Mouse (Mus musculus): ENCODE measurements around the gene Igsf10. TPM values are rescaled to one million over a fixed set of nuclear protein-coding genes. Genes with fewer than 3 reads are reported as not detected.

The Igsf10 gene
- polyA plus RNA-seq, 1 experiment from 2014 or later, result 2.9 TPM

- no peaks in the 10 kb centered on the region for H3K36me3 ChIP-seq (ENCODE audit: control insufficient read depth, insufficient read depth, low read length)
- H3K4me1 ChIP-seq (ENCODE audit: control insufficient read depth, insufficient read depth, low read length), result peaks cover 10% of the 10 kb centered on the region
- H3K9me3 ChIP-seq (replicated peaks; ENCODE audit: control insufficient read depth, low read length, poor library complexity, severe bottlenecking), result no peaks in the 10 kb centered on the region
- H3K9ac ChIP-seq (ENCODE audit: low read depth, low read length), result peak overlapping the region; percentile 82; the same call in 1 of the 2 replicates
- H3K4me3 ChIP-seq (ENCODE audit: low read depth, low read length), result peak overlapping the region; percentile 77
- H3K27ac ChIP-seq (ENCODE audit: low read length), result no peak overlapping the region
- 71% methylated on average over 4 of the region's 4 CpGs for WGBS
- H3K4me2 ChIP-seq (ENCODE audit: low read length), result peak overlapping the region; percentile 74
- H3K27me3 ChIP-seq (ENCODE audit: control insufficient read depth, insufficient read depth, low read depth, low read length), result no peaks in the 10 kb centered on the region
- no peak for ATAC-seq
These were observed 1.2 kb downstream of the Igsf10 start for GRCm38 (mm10) chr3:59343026-59343425.

DNA sequence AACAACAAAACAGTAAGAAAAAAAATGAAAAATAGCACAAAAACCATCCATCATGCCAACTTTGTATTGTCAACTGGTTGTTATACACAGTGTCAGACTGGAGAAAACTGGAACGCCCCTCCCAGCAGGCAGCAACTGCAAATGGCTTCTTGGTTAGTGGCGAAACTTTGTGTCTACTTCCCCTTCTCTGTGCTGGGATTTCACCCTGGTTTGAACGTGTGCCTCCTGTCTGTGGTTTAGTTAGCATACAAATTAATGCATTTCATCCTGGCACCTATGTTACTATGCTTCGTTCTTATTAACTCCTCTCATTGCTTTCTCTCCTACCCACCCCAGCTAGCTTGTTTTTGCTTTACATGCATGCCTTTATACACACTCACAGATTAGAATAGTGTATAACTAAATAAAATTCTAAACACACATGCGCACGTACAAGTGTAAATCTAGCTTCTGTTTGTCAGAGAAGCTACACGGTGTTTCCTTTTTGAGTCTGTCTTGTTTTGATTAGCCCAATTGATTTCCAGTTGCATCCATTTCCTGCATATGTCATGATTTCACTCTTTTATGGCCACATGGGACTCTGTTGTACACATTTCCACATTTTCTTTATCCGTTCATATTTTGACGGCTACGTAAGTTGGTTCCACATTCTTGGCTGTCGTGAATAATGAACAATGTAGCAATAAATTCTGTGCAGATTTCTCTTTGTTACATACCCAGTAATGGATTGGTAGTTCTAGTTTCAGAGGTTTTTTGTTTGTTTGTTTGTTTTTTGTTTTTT, 2.4 kb downstream of the Igsf10 start:
- no peak overlapping the region for H3K4me2 ChIP-seq (ENCODE audit: low read length)
- ATAC-seq, result no peak
- no peaks in the 10 kb centered on the region for H3K27me3 ChIP-seq (ENCODE audit: control insufficient read depth, insufficient read depth, low read depth, low read length)
- no peak overlapping the region for H3K9ac ChIP-seq (ENCODE audit: low read depth, low read length)
- no peaks in the 10 kb centered on the region for H3K9me3 ChIP-seq (replicated peaks; ENCODE audit: control insufficient read depth, low read length, poor library complexity, severe bottlenecking)
- H3K36me3 ChIP-seq (ENCODE audit: control insufficient read depth, insufficient read depth, low read length), result no peaks in the 10 kb centered on the region
- WGBS, result 78% methylated on average over 11 of the region's 11 CpGs
- H3K4me3 ChIP-seq (ENCODE audit: low read depth, low read length), result no peak overlapping the region
- peaks cover 10% of the 10 kb centered on the region for H3K4me1 ChIP-seq (ENCODE audit: control insufficient read depth, insufficient read depth, low read length)
- H3K27ac ChIP-seq (ENCODE audit: low read length), result no peak overlapping the region

GRCm38 (mm10) chr3:59328526-59328925, 15.7 kb downstream of the Igsf10 start:
- 92% methylated on average over 2 of the region's 2 CpGs for WGBS
- no peaks in the 10 kb centered on the region for H3K9me3 ChIP-seq (replicated peaks; ENCODE audit: control insufficient read depth, low read length, poor library complexity, severe bottlenecking)
- peaks cover 6% of the 10 kb centered on the region for H3K36me3 ChIP-seq (ENCODE audit: control insufficient read depth, insufficient read depth, low read length)
- H3K4me2 ChIP-seq (ENCODE audit: low read length), result no peak overlapping the region
- H3K27ac ChIP-seq (ENCODE audit: low read length), result no peak overlapping the region
- no peak overlapping the region for H3K9ac ChIP-seq (ENCODE audit: low read depth, low read length)
- H3K4me3 ChIP-seq (ENCODE audit: low read depth, low read length), result no peak overlapping the region
- H3K27me3 ChIP-seq (ENCODE audit: control insufficient read depth, insufficient read depth, low read depth, low read length), result no peaks in the 10 kb centered on the region
- no peak for ATAC-seq
- H3K4me1 ChIP-seq (ENCODE audit: control insufficient read depth, insufficient read depth, low read length), result no peaks in the 10 kb centered on the region

- no peak overlapping the region for H3K4me3 ChIP-seq (ENCODE audit: low read depth, low read length)
- WGBS, result 48% methylated on average over 7 of the region's 7 CpGs
- no peaks in the 10 kb centered on the region for H3K4me1 ChIP-seq (ENCODE audit: control insufficient read depth, insufficient read depth, low read length)
- peaks cover 4% of the 10 kb centered on the region; the same call in 1 of the 2 replicates for H3K36me3 ChIP-seq (ENCODE audit: control insufficient read depth, insufficient read depth, low read length)
- no peak overlapping the region for H3K9ac ChIP-seq (ENCODE audit: low read depth, low read length)
- no peaks in the 10 kb centered on the region for H3K27me3 ChIP-seq (ENCODE audit: control insufficient read depth, insufficient read depth, low read depth, low read length)
- no peak overlapping the region for H3K27ac ChIP-seq (ENCODE audit: low read length)
- H3K9me3 ChIP-seq (replicated peaks; ENCODE audit: control insufficient read depth, low read length, poor library complexity, severe bottlenecking), result no peaks in the 10 kb centered on the region
- H3K4me2 ChIP-seq (ENCODE audit: low read length), result no peak overlapping the region
- peak; percentile 80 for ATAC-seq
These were observed 22.8 kb downstream of the Igsf10 start for GRCm38 (mm10) chr3:59321278-59321876.

DNA sequence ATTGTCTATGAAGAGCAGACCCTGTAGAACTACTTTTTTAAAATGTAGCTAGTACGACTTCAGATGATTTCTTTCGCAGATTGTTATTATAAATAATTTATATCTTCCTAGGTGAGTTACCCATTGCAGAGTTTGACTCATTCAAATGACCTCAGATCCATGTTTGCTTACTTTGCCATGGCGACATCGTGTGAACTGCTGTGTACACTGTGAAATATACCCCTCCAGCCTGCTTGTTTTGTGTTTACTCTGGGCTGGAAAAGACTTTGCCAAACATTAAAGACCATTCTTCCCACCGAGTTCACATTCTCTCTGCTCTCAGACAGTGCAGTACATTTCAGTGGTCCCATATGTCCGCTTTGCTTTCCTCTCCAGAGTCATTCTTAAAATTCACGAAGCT, 28.1 kb downstream of the Igsf10 start:
- WGBS, result 78% methylated on average over 7 of the region's 7 CpGs
- no peaks in the 10 kb centered on the region for H3K4me1 ChIP-seq (ENCODE audit: control insufficient read depth, insufficient read depth, low read length)
- no peak overlapping the region for H3K27ac ChIP-seq (ENCODE audit: low read length)
- no peak overlapping the region for H3K4me3 ChIP-seq (ENCODE audit: low read depth, low read length)
- ATAC-seq, result no peak
- H3K27me3 ChIP-seq (ENCODE audit: control insufficient read depth, insufficient read depth, low read depth, low read length), result no peaks in the 10 kb centered on the region
- H3K9ac ChIP-seq (ENCODE audit: low read depth, low read length), result no peak overlapping the region
- H3K9me3 ChIP-seq (replicated peaks; ENCODE audit: control insufficient read depth, low read length, poor library complexity, severe bottlenecking), result no peaks in the 10 kb centered on the region
- peaks cover 4% of the 10 kb centered on the region; the same call in 1 of the 2 replicates for H3K36me3 ChIP-seq (ENCODE audit: control insufficient read depth, insufficient read depth, low read length)
- no peak overlapping the region for H3K4me2 ChIP-seq (ENCODE audit: low read length)

GRCm38 (mm10) chr3:59312610-59313009, 31.6 kb downstream of the Igsf10 start:
- Histone ChIP-seq H3K4me3 (ENCODE audit: low read depth, low read length) (no peak overlapping the region), H3K4me1 (ENCODE audit: control insufficient read depth, insufficient read depth, low read length) (no peaks in the 10 kb centered on the region), H3K27ac (ENCODE audit: low read length) (no peak overlapping the region), H3K9me3 (replicated peaks; ENCODE audit: control insufficient read depth, low read length, poor library complexity, severe bottlenecking) (no peaks in the 10 kb centered on the region), H3K36me3 (ENCODE audit: control insufficient read depth, insufficient read depth, low read length) (no peaks in the 10 kb centered on the region), H3K27me3 (ENCODE audit: control insufficient read depth, insufficient read depth, low read depth, low read length) (no peaks in the 10 kb centered on the region), H3K9ac (ENCODE audit: low read depth, low read length) (no peak overlapping the region), H3K4me2 (ENCODE audit: low read length) (no peak overlapping the region)
- 93% methylated on average over 10 of the region's 10 CpGs for WGBS
- ATAC-seq, result no peak

- H3K9ac ChIP-seq (ENCODE audit: low read depth, low read length), result no peak overlapping the region
- 96% methylated on average over 2 of the region's 2 CpGs for WGBS
- H3K4me3 ChIP-seq (ENCODE audit: low read depth, low read length), result no peak overlapping the region
- no peaks in the 10 kb centered on the region for H3K27me3 ChIP-seq (ENCODE audit: control insufficient read depth, insufficient read depth, low read depth, low read length)
- no peaks in the 10 kb centered on the region for H3K36me3 ChIP-seq (ENCODE audit: control insufficient read depth, insufficient read depth, low read length)
- H3K9me3 ChIP-seq (replicated peaks; ENCODE audit: control insufficient read depth, low read length, poor library complexity, severe bottlenecking), result no peaks in the 10 kb centered on the region
- H3K27ac ChIP-seq (ENCODE audit: low read length), result no peak overlapping the region
- H3K4me1 ChIP-seq (ENCODE audit: control insufficient read depth, insufficient read depth, low read length), result no peaks in the 10 kb centered on the region
- H3K4me2 ChIP-seq (ENCODE audit: low read length), result no peak overlapping the region
- ATAC-seq, result no peak
These were observed 38.7 kb downstream of the Igsf10 start for GRCm38 (mm10) chr3:59305518-59305917.

GRCm38 (mm10) chr3:59304944-59305343, 39.2 kb downstream of the Igsf10 start:
- H3K4me2 ChIP-seq (ENCODE audit: low read length), result no peak overlapping the region
- no peak overlapping the region for H3K27ac ChIP-seq (ENCODE audit: low read length)
- H3K4me3 ChIP-seq (ENCODE audit: low read depth, low read length), result no peak overlapping the region
- WGBS, result over 99% methylated on average over 5 of the region's 5 CpGs
- ATAC-seq, result no peak
- H3K9ac ChIP-seq (ENCODE audit: low read depth, low read length), result no peak overlapping the region
- no peaks in the 10 kb centered on the region for H3K9me3 ChIP-seq (replicated peaks; ENCODE audit: control insufficient read depth, low read length, poor library complexity, severe bottlenecking)
- no peaks in the 10 kb centered on the region for H3K27me3 ChIP-seq (ENCODE audit: control insufficient read depth, insufficient read depth, low read depth, low read length)
- H3K4me1 ChIP-seq (ENCODE audit: control insufficient read depth, insufficient read depth, low read length), result no peaks in the 10 kb centered on the region
- H3K36me3 ChIP-seq (ENCODE audit: control insufficient read depth, insufficient read depth, low read length), result no peaks in the 10 kb centered on the region

DNA sequence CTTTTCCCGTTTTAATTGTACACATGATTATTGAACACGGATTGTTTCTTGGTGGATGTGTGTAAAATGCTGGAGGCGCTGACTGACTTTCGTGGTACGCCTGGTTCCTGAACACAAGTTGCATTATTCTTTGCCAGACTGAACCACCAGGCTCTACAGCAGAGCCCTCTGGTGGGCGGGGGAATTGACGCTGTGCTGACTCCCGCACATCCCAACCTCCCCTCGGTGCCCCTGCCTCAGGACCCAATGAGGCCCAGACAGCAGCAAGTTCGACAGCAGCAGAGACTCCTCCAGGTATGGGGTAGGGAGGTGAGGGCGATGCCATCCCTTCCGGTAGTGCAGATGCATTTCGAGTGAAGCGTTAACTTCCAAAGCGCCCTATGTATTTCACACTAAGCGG, 46.5 kb downstream of the Igsf10 start:
- Histone ChIP-seq H3K4me3 (ENCODE audit: low read depth, low read length) (no peak overlapping the region), H3K9me3 (replicated peaks; ENCODE audit: control insufficient read depth, low read length, poor library complexity, severe bottlenecking) (no peaks in the 10 kb centered on the region), H3K4me1 (ENCODE audit: control insufficient read depth, insufficient read depth, low read length) (no peaks in the 10 kb centered on the region), H3K4me2 (ENCODE audit: low read length) (no peak overlapping the region), H3K27ac (ENCODE audit: low read length) (no peak overlapping the region), H3K9ac (ENCODE audit: low read depth, low read length) (no peak overlapping the region), H3K36me3 (ENCODE audit: control insufficient read depth, insufficient read depth, low read length) (no peaks in the 10 kb centered on the region), H3K27me3 (ENCODE audit: control insufficient read depth, insufficient read depth, low read depth, low read length) (no peaks in the 10 kb centered on the region)
- no peak for ATAC-seq
- 88% methylated on average over 16 of the region's 16 CpGs for WGBS

Data from midbrain, embryonic 16.5 days (tissue).